Comparison of ENCODE assay signal across 17 mouse cellular contexts in the genomic region with DNA sequence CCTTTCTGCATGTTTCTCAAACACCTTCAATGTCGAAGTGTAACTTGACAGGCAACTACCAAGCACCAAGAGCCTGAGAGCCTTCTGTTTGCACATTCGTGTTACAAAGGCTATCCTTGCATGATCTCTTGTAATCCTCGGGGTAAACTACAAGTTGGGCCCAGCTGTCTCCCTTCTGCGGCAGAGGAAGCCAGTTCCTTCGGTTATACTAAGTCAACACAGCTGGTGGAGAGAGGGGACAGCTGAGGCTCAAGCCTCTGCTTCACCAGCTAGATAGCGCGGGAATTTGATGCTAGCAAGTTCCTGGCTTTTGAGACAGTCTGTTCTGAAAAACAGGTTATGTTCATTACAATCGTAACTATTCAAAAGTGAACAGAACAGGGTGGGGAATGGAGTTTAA. TPM values are rescaled to one million over a fixed set of nuclear protein-coding genes. Genes with fewer than 3 reads are reported as not detected.
DNase-seq lines count a peak whose midpoint lies in the region; ATAC-seq lines count a peak whose summit lies in the region.
"Had no signal": no experiment of that assay in that cellular context is flagged by ENCODE, and none has a peak within 500 bp of the region (broad histone marks: within the 10 kb centered on the region; RNA-seq: fewer than 3 reads in every experiment).

No protein-coding gene starts in this region.

- 0 out of 2 replicates have a peak overlapping the region, but pooled peaks have one; percentile 43 for H3K27ac ChIP-seq in lung, embryonic 15.5 days
- no peak overlapping the region for H3K27ac ChIP-seq in intestine, embryonic 16.5 days (ENCODE audit: low read length)
- H3K27ac ChIP-seq: heart, embryonic 13.5 days; layer of hippocampus, adult 2 months; midbrain, embryonic 12.5 days had no signal

- H3K9me3 ChIP-seq in lung, embryonic 15.5 days, result no peaks in the 10 kb centered on the region
- H3K9me3 ChIP-seq in intestine, embryonic 16.5 days (ENCODE audit: control insufficient read depth, low read length), result no peaks in the 10 kb centered on the region
- H3K9me3 ChIP-seq: heart, embryonic 13.5 days; midbrain, embryonic 12.5 days had no signal

- H3K9ac ChIP-seq in lung, embryonic 15.5 days, result no peak overlapping the region
- H3K9ac ChIP-seq in intestine, embryonic 16.5 days (ENCODE audit: low read depth, low read length), result no peak overlapping the region
- H3K9ac ChIP-seq: heart, embryonic 13.5 days; liver, postnatal 0 days; midbrain, embryonic 12.5 days had no signal

- H3K4me1 ChIP-seq in lung, embryonic 15.5 days, result peaks cover 13% of the 10 kb centered on the region
- H3K4me1 ChIP-seq in intestine, embryonic 16.5 days (ENCODE audit: control insufficient read depth, insufficient read depth, low read length), result no peaks in the 10 kb centered on the region
- H3K4me1 ChIP-seq: heart, embryonic 13.5 days had no signal

- WGBS in lung, embryonic 15.5 days, result 14% methylated on average over 8 of the region's 8 CpGs
- WGBS in intestine, embryonic 16.5 days, result 31% methylated on average over 8 of the region's 8 CpGs

- no peak overlapping the region for H3K4me3 ChIP-seq in lung, embryonic 15.5 days
- no peak overlapping the region for H3K4me3 ChIP-seq in intestine, embryonic 16.5 days (ENCODE audit: low read length)
- H3K4me3 ChIP-seq: heart, embryonic 13.5 days; layer of hippocampus, adult 2 months; midbrain, embryonic 12.5 days had no signal

- H3K36me3 ChIP-seq in lung, embryonic 15.5 days, result no peaks in the 10 kb centered on the region
- H3K36me3 ChIP-seq in intestine, embryonic 16.5 days (ENCODE audit: control insufficient read depth, insufficient read depth, low read length), result no peaks in the 10 kb centered on the region
- H3K36me3 ChIP-seq: heart, embryonic 13.5 days; midbrain, embryonic 12.5 days had no signal

- H3K27me3 ChIP-seq in lung, embryonic 15.5 days, result no peaks in the 10 kb centered on the region
- no peaks in the 10 kb centered on the region for H3K27me3 ChIP-seq in intestine, embryonic 16.5 days (replicated peaks; ENCODE audit: control insufficient read depth, insufficient read depth, low read length)

- peak; percentile 88 for DNase-seq in heart, adult 11 months
- DNase-seq in heart, postnatal 36 days, result no peak
- no peak for DNase-seq in lung, postnatal 14 days
- DNase-seq in 416B (ENCODE audit: low read depth) (peak; percentile 26), liver (no peak)
- no peak for DNase-seq in urinary bladder, postnatal 10 days (ENCODE audit: low spot score)
- DNase-seq: cerebellum, postnatal 10 days; kidney, adult 11 months; liver, postnatal 0 days had no signal

- intact Hi-C loops in heart, postnatal 36 days (cut with DNase I), result no loop called here

- ATAC-seq in lung, embryonic 15.5 days (ENCODE audit: borderline replicate concordance, extremely low read depth, low FRiP score, low TSS enrichment), result peak; percentile 70; the same call in 1 of the 2 replicates
- peak; percentile 54; the same call in 1 of the 2 replicates for ATAC-seq in intestine, embryonic 16.5 days
- ATAC-seq: activated CD4-positive, CD25-positive, alpha-beta regulatory T cell, adult 4 months; forebrain, embryonic 14.5 days; liver, postnatal 0 days had no signal

- no peak overlapping the region for H3K4me2 ChIP-seq in lung, embryonic 15.5 days
- no peak overlapping the region for H3K4me2 ChIP-seq in intestine, embryonic 16.5 days (ENCODE audit: low read depth, low read length)
- H3K4me2 ChIP-seq: heart, embryonic 13.5 days; midbrain, embryonic 12.5 days had no signal

RNA-seq across cellular contexts. Expression of a gene that starts 5.3 kb away (rescaled TPM):
- total RNA-seq in heart, postnatal 36 days (2021), result 10 to 100 TPM; 56.4 to 60.9 TPM
- 58.4 and 63.5 TPM in 2 replicates for polyA plus RNA-seq in lung, embryonic 15.5 days (2015; fragmentation: Nextera tagmentation; extraction: Ambion mirVana)
- polyA plus RNA-seq in intestine, embryonic 16.5 days (2015; fragmentation: Nextera tagmentation; extraction: Ambion mirVana), result 52.5 and 54.6 TPM in 2 replicates

RNA-seq across cellular contexts. Expression of a gene that starts 22.8 kb away (rescaled TPM):
- total RNA-seq in heart, postnatal 36 days (2021), result not detected
- 21.1 and 21.2 TPM in 2 replicates for polyA plus RNA-seq in lung, embryonic 15.5 days (2015; fragmentation: Nextera tagmentation; extraction: Ambion mirVana)
- polyA plus RNA-seq in intestine, embryonic 16.5 days (2015; fragmentation: Nextera tagmentation; extraction: Ambion mirVana), result 0.27 and 0.36 TPM in 2 replicates
- polyA plus RNA-seq: activated CD4-positive, CD25-positive, alpha-beta regulatory T cell, adult 4 months had no signal

RNA-seq across cellular contexts. Expression of a gene that starts 31.6 kb away (rescaled TPM):
- total RNA-seq in heart, postnatal 36 days (2021), result not detected
- polyA plus RNA-seq in lung, embryonic 15.5 days (2015; fragmentation: Nextera tagmentation; extraction: Ambion mirVana), result 0.07 and 0.24 TPM in 2 replicates
- polyA plus RNA-seq in intestine, embryonic 16.5 days (2015; fragmentation: Nextera tagmentation; extraction: Ambion mirVana), result 0.16 and 0.31 TPM in 2 replicates
- total RNA-seq: layer of hippocampus, adult 2 months; left cerebral cortex, adult 18-20 months had no signal
- polyA plus RNA-seq: activated CD4-positive, CD25-positive, alpha-beta regulatory T cell, adult 4 months; heart, embryonic 13.5 days; liver, postnatal 0 days had no signal

RNA-seq across cellular contexts. Expression of a gene that starts 38.3 kb away (rescaled TPM):
- total RNA-seq in heart, postnatal 36 days (2021), result 10 to 100 TPM; 65.9 to 71.2 TPM
- 89.8 and 95.4 TPM in 2 replicates for polyA plus RNA-seq in lung, embryonic 15.5 days (2015; fragmentation: Nextera tagmentation; extraction: Ambion mirVana)
- 90.9 and 94.8 TPM in 2 replicates for polyA plus RNA-seq in intestine, embryonic 16.5 days (2015; fragmentation: Nextera tagmentation; extraction: Ambion mirVana)

Comparison
In these comparisons a context has a peak if more than half of its experiments do, and no peak if none do; other contexts are left out.
1. DNase-seq: peak in heart, adult 11 months (single experiment) and 416B (single experiment); none in heart, postnatal 36 days (0 of 2), lung, postnatal 14 days (single experiment), urinary bladder, postnatal 10 days (single experiment) and liver (single experiment).
2. RNA of a gene that starts 22.8 kb away (polyA plus RNA-seq): 21.1 to 21.2 TPM in lung, embryonic 15.5 days; 0.27 to 0.36 TPM in intestine, embryonic 16.5 days; every median in the first group is over 10 times any median in the second.